In the genomic region with DNA sequence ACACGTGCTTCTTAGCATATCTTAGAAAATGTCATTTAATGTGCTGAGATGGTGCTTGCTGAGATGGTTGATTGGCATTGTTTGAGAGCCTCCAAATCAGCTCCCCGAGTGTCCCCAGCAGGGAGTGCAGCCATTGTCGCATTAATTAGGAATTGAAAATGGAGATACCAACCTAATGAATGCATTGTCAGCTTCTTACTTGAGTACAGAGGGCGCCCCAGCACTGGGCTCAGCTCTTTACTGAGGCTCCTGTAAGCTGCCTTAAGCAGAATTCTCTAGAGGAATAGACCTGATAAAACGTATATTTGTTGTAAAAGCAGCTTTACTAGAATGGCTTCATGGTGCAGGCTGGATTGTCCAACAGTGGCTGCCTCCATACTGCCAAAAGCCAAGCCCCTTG, we compare ENCODE assay signal across 11 mouse cellular contexts.
A peak's percentile ranks its signal among the peaks of the same experiment; 100 is the strongest.
DNase-seq lines count a peak whose midpoint lies in the region.
"Had no signal": no experiment of that assay in that cellular context is flagged by ENCODE, and none has a peak within 500 bp of the region (broad histone marks: within the 10 kb centered on the region; RNA-seq: fewer than 3 reads in every experiment).

No protein-coding gene starts in this region.

- intact Hi-C loops in heart, postnatal 10 days (cut with DNase I), result no loop called here

- peak; percentile 3 to 16 for DNase-seq in heart, postnatal 10 days
- DNase-seq in heart, adult 11 months, result no peak
- DNase-seq in right cerebral cortex, adult 18-20 months, result peak; percentile 22
- no peak for DNase-seq in right cerebral cortex, postnatal 25 days
- DNase-seq in left cerebral cortex, adult 18-20 months (ENCODE audit: low spot score in 2 of 2), result peak; percentile 22 to 41
- no peak for DNase-seq in urinary bladder, adult 18-20 months (ENCODE audit: low spot score in 2 of 2)
- no peak for DNase-seq in c-Kit-positive CD71-positive TER-119-positive erythroid progenitor cells, embryonic 14.5 days (ENCODE audit: low spot score)
- DNase-seq in cerebellum, adult 9-10 months, result no peak
- DNase-seq: adrenal gland, postnatal 25 days; heart, postnatal 36 days; liver, embryonic 13.5 days had no signal

Comparison
In these comparisons a context has a peak if more than half of its experiments do, and no peak if none do; other contexts are left out.
1. DNase-seq: peak in heart, postnatal 10 days (2 of 2), right cerebral cortex, adult 18-20 months (single experiment) and left cerebral cortex, adult 18-20 months (2 of 2); none in heart, adult 11 months (single experiment), right cerebral cortex, postnatal 25 days (single experiment), urinary bladder, adult 18-20 months (0 of 2), c-Kit-positive CD71-positive TER-119-positive erythroid progenitor cells, embryonic 14.5 days (single experiment) and cerebellum, adult 9-10 months (single experiment).